Mouse (Mus musculus): Measurements from ENCODE around the gene Dyrk1a.
"Not testable (repeated sequence)": the region's sequence is repeated elsewhere in the genome, so short reads cannot be mapped to it uniquely, and the experiment has no call there.

Gene Dyrk1a

GRCm38 (mm10) chr16:94631984-94632383 lies 62.2 kb downstream of the Dyrk1a start:
- DNase-seq (ENCODE audit: low read depth in 2 of 2, low spot score in 2 of 2): no peak

- no peak for DNase-seq (ENCODE audit: low read depth in 2 of 2, low spot score in 2 of 2)
Measured at GRCm38 (mm10) chr16:94632424-94632963, 62.7 kb downstream of the Dyrk1a start.

- DNase-seq (ENCODE audit: low read depth in 2 of 2, low spot score in 2 of 2): no peak
Measured at GRCm38 (mm10) chr16:94633012-94633411, 63.2 kb downstream of the Dyrk1a start.

GRCm38 (mm10) chr16:94637423-94637822 lies 67.6 kb downstream of the Dyrk1a start:
- DNase-seq (ENCODE audit: low read depth in 2 of 2, low spot score in 2 of 2): peak; percentile 24 to 27

GRCm38 (mm10) chr16:94641799-94642198 lies 72.0 kb downstream of the Dyrk1a start:
- DNase-seq (ENCODE audit: low read depth in 2 of 2, low spot score in 2 of 2): no peak

GRCm38 (mm10) chr16:94647153-94647552 lies 77.3 kb downstream of the Dyrk1a start:
- no peak for DNase-seq (ENCODE audit: low read depth in 2 of 2, low spot score in 2 of 2)

GRCm38 (mm10) chr16:94647925-94648324 lies 78.1 kb downstream of the Dyrk1a start:
- DNase-seq (ENCODE audit: low read depth in 2 of 2, low spot score in 2 of 2): no peak

- no peak for DNase-seq (ENCODE audit: low read depth in 2 of 2, low spot score in 2 of 2)
Measured at GRCm38 (mm10) chr16:94649861-94650260, 80.1 kb downstream of the Dyrk1a start.

GRCm38 (mm10) chr16:94652091-94652713 lies 82.4 kb downstream of the Dyrk1a start:
- no peak for DNase-seq (ENCODE audit: low read depth in 2 of 2, low spot score in 2 of 2)

- no peak for DNase-seq (ENCODE audit: low read depth in 2 of 2, low spot score in 2 of 2)
Measured at GRCm38 (mm10) chr16:94655083-94655482, 85.3 kb downstream of the Dyrk1a start.

GRCm38 (mm10) chr16:94656891-94657290 lies 87.1 kb downstream of the Dyrk1a start:
- no peak for DNase-seq (ENCODE audit: low read depth in 2 of 2, low spot score in 2 of 2)

GRCm38 (mm10) chr16:94659394-94659793 lies 89.6 kb downstream of the Dyrk1a start:
- DNase-seq (ENCODE audit: low read depth in 2 of 2, low spot score in 2 of 2): no peak

GRCm38 (mm10) chr16:94660221-94660620 lies 90.4 kb downstream of the Dyrk1a start:
- DNase-seq (ENCODE audit: low read depth in 2 of 2, low spot score in 2 of 2): peak; percentile 25 to 47

GRCm38 (mm10) chr16:94667557-94667956 lies 97.7 kb downstream of the Dyrk1a start:
- DNase-seq (ENCODE audit: low read depth in 2 of 2, low spot score in 2 of 2): no peak

GRCm38 (mm10) chr16:94671313-94671712 lies 101.5 kb downstream of the Dyrk1a start:
- no peak for DNase-seq (ENCODE audit: low read depth in 2 of 2, low spot score in 2 of 2)

GRCm38 (mm10) chr16:94680924-94681323 lies 111.1 kb downstream of the Dyrk1a start:
- DNase-seq (ENCODE audit: low read depth in 2 of 2, low spot score in 2 of 2): no peak

GRCm38 (mm10) chr16:94681760-94682159 lies 112.0 kb downstream of the Dyrk1a start:
- DNase-seq (ENCODE audit: low read depth in 2 of 2, low spot score in 2 of 2): no peak

GRCm38 (mm10) chr16:94683960-94684359 lies 114.2 kb downstream of the Dyrk1a start:
- no peak for DNase-seq (ENCODE audit: low read depth in 2 of 2, low spot score in 2 of 2)

- DNase-seq (ENCODE audit: low read depth in 2 of 2, low spot score in 2 of 2): no peak
Measured at GRCm38 (mm10) chr16:94693687-94694305, 124.0 kb downstream of the Dyrk1a start.

- no peak for DNase-seq (ENCODE audit: low read depth in 2 of 2, low spot score in 2 of 2)
Measured at GRCm38 (mm10) chr16:94697553-94697952, 127.7 kb downstream of the Dyrk1a start.

- DNase-seq (ENCODE audit: low read depth in 2 of 2, low spot score in 2 of 2): not testable (repeated sequence)
Measured at GRCm38 (mm10) chr16:94698234-94698633, 128.4 kb downstream of the Dyrk1a start.

- DNase-seq (ENCODE audit: low read depth in 2 of 2, low spot score in 2 of 2): no peak
Measured at GRCm38 (mm10) chr16:94701141-94701540, 131.3 kb downstream of the Dyrk1a start.

GRCm38 (mm10) chr16:94701971-94702370 lies 132.2 kb downstream of the Dyrk1a start:
- no peak for DNase-seq (ENCODE audit: low read depth in 2 of 2, low spot score in 2 of 2)
